Mouse (Mus musculus): Measurements from ENCODE around the gene Ifngr1.
"Not testable (repeated sequence)": the region's sequence is repeated elsewhere in the genome, so short reads cannot be mapped to it uniquely, and the experiment has no call there.

Ifngr1 gene

DNA sequence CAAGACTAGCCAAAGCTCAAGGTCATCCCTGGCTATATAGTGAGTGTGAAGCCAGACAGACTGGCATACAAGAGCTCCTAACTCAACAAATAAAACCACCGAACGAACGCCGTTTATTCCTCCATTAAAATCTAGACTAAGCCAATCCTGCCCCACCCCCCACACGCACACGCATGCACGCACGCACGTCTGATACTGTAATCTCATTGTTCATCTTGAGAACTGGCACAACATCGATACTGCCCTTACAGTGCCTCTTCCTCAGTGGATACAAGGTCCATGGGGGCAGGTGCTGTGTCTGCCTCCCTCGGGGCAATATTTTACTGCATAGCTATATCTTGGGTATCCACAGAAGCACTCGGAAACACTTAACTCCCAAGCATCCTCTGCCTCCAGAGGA is 2.1 kb upstream of the Ifngr1 start:
- no peak for DNase-seq

DNA sequence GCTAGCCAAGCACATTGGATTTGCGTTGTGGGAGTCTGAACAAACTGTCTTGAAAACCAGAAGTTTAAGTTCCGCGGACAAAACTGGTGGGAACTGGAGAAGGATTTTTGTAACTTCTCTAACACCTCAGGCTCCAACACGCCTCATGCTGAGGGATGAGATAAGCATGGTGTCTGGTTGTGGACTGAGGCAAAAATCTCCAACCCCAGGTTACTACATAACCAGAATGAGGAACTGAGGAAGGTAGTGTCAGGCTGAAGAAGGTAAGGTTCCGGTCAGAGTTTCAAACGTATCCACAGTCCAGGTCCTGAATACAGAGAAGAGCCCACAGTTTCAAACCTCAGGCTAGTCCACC is 486 bp upstream of the Ifngr1 start:
- no peak for DNase-seq

GRCm38 (mm10) chr10:19592556-19592955 is 807 bp downstream of the Ifngr1 start:
- no peak for DNase-seq

- DNase-seq, result no peak
These were observed 1.5 kb downstream of the Ifngr1 start for GRCm38 (mm10) chr10:19593296-19593695.

- no peak for DNase-seq
These were observed 2.6 kb downstream of the Ifngr1 start for GRCm38 (mm10) chr10:19594201-19594905.

- no peak for DNase-seq
These were observed 5.1 kb downstream of the Ifngr1 start for GRCm38 (mm10) chr10:19596866-19597265.

- DNase-seq, result no peak
These were observed 6.3 kb downstream of the Ifngr1 start for GRCm38 (mm10) chr10:19598091-19598490.

DNA sequence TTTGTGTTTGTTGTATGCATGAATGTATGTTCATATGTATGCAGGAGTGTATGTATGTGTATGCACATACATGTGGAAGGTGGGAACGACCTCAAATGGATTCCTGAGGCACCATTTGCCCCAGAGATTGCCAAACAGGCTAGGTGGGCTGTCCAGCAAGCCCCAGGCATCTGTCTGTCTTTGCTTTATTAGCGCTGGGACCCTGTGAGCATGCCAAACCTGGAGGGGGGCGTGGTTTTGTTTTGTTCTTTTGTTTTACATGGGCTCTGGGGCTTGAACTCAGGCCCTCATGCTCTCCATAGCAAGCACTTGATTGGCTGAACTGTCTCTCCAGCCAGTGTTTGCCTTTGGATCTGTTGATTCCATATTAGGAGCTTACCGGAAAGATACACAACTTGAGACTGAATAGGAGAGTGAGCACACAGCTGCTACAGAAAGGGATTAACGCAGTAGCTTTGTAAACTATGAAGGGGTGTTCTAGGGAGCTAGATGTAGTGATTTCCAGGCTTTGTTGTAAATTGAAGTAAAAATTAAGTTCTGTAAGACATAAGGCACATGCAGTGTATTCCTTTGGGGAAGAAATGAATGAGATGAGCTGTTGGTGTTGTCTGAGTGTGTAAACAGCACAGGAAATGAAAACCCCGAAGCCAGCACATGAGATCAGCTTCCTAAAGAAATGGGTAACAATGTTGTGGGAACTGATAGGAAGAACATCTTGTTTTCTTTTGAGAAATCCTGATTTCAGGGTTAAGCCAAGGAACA is 7.8 kb downstream of the Ifngr1 start:
- no peak for DNase-seq

DNA sequence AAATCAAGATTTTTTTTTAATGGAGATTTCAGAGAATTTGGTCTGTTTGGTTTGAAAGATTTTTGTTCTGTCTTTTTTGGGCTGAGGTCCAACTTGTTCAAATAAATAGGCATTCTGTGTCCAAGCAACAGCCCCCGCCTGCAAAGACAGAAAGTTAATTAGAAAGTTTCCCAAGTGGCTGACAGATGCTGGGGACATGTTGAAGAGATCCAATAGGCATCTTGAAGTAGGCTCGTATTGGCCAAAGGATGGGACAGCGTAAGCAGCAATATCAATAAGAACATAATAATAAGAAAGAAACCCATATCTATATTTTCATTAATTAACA is 8.3 kb downstream of the Ifngr1 start:
- no peak for DNase-seq

DNA sequence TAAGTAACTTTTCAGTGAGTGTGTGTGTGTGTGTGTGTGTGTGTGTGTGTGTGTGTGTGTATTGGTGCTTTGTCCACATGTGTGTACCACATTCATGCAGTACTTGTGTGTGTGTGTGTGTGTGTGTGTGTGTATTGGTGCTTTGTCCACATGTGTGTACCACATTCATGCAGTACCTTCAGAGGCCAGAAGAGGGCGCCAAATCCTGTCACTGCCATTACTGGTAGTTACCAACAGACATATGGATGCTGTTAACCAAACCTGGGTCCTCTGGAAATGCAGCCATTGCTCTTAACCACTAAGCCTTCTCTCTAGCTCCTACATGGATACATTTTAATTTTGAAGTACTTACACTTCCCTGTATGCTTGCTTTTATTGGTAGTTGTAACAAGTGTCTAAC is 9.8 kb downstream of the Ifngr1 start:
- not testable (repeated sequence) for DNase-seq

DNA sequence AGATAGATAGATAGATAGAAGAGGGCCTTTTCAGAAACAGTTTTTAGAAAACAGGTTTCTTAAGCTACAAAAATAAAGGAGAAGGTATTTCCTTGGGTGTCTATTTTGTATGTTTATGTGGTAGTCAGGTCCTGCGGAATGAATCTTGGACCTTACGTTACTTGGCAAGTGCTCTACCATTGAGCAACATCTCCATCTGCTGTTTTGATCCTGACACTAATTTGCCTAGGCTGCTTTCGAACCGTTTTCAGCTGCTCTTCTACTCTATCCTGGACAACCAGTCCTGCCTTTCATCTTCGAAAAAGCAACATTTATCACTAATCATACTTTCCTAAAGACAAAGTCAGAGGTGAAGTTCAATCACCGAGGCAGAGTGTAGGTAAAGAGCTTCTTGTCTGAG is 11.5 kb downstream of the Ifngr1 start:
- no peak for DNase-seq

- no peak for DNase-seq
These were observed 17.4 kb downstream of the Ifngr1 start for GRCm38 (mm10) chr10:19609125-19609524.

DNA sequence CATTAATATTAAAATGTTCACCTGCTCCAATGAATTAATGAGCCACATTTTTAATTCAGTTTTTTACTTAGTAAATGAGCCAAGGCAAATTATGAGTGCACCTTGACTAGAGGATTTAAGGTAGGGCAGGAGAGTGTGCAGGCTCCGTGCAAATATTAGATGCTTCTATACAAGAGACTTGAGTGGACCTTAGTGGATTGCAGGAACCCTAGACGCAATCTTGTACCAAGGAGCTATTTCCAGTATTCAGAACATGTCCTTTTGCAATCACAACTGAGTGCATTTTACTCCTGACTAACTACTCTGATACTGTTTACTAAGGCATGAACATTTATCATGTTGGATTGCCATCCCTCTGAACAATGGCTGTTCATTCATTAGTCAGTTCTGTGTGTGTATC is 19.9 kb downstream of the Ifngr1 start:
- DNase-seq, result no peak

DNA sequence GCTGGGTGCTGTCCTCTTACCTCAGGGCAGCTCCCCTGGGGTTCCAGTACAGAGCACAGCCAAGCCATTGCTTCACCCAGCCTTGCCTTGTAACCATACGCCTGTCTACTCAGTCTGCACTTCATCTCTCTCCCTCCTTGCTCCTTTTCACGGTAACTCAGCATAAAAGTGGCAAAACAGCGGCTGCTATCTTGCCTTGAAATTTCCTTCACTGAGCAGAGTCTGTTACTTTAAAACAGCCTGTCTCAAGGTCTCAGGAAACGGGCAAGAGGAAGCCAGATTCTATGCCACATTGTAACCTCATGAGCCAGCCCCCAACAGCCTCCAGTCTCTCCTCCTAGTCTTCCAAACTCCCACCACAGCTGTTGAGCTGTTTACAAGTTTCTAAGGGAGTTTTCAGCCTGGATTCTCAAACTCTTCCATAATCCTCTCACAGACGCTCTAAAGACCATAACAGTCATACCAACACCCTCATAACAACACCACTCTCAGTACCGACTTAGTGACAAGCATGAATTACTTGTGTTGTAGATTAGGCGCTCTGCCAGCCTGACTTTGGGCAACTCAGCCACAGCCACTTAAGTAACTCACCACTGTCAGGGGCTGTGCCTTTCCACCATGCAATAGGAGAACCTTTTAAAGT is 21.5 kb downstream of the Ifngr1 start:
- no peak for DNase-seq

GRCm38 (mm10) chr10:19619736-19620135 is 28.0 kb downstream of the Ifngr1 start:
- DNase-seq, result no peak

- no peak for DNase-seq
These were observed 29.8 kb downstream of the Ifngr1 start, which contains the start of gene Il22ra2 for GRCm38 (mm10) chr10:19621408-19622048. Gene Il22ra2 (plus strand): TSS chr10:19621998.

DNA sequence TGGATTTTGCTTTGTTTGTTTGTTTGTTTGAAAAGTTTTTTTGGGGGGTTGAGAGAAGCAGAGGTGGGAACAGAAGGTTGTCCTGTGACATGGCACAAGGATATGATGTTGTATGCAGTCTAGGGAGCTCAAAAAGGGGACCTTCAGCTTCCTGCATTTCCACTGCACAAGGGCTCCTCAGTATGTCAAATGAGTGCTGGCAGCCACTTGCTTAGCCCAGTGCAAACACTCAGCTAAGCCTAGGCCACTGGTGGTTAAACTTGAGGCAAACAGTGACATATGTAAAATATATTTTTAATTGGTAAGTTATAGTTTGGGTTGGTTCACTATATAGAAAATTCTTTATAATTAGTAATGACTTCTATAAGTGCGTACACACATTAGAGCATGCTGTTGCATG is 32.9 kb downstream of the Ifngr1 start:
- DNase-seq, result no peak

DNA sequence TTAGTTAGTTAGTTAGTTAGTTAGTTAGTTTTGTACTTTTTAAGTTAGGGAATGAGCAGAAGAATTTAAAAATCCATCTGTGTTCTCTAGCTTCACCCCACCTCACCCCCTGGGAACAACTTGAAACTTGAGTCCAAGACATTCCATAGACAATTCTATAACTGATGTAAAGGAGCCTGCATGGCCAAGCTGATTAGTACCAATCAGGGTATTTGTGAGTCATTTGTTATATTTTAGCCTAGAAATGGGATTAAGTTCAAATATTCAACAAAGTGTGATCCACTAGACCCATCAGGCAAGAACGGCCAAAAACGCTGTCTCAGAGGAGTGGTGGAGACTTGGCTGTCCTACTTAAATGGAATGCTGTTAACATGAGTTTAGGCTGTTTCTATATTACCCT is 35.6 kb downstream of the Ifngr1 start:
- no peak for DNase-seq

DNA sequence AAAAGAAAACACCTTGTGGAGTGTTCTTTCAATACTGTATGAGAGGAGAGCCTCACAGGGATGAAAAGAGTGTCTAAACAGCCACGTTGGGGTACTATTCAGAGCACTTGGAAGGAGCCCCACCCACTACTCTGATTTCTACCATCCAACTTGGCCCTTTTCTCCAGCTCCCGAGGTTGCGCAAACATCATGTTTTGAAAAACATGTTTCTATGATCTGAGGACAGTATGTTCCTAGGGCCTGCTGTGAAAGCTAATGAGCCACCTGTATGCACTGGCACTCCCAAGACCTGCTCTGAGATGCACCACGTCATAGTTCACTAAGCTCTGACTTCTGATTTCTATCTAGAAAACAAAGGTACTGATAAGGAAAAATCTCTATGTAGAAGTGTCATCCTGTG is 36.0 kb downstream of the Ifngr1 start:
- no peak for DNase-seq

DNA sequence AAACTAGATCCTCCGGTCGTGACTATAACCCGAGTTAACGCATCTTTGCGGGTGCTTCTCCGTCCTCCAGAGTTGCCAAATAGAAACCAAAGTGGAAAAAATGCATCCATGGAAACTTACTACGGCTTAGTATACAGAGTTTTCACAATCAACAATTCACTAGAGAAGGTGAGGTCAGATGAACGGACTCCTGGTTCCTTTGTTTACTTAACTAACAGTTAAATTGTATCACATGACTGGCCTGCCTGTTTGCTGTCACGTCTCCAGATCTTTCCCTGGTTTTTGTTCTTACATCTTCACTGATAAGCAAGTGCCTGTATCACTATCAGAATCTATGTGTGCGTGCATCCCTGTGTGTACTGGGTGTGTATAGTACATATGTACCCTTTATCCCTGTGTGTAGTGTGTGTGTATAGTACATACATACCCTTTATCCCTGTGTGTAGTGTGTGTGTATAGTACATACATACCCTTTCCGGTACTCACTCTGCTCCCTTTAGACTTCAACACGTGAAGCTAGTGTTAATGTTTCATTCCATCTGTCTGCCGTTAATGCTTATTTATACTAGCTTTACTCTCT is 40.0 kb downstream of the Ifngr1 start:
- DNase-seq, result no peak

GRCm38 (mm10) chr10:19638851-19639250 is 47.1 kb downstream of the Ifngr1 start:
- DNase-seq, result no peak

GRCm38 (mm10) chr10:19639630-19640029 is 47.9 kb downstream of the Ifngr1 start:
- no peak for DNase-seq

- DNase-seq, result no peak
These were observed 53.4 kb downstream of the Ifngr1 start for GRCm38 (mm10) chr10:19645119-19645518.

All from kidney, adult 11 months (tissue).